Mouse (Mus musculus) c-Kit-positive CD71-positive TER-119-negative erythroid progenitor cells, embryonic 14.5 days (primary cell): ENCODE data around the gene Enah.

Experiments
- DNase-seq: peaks from one replicate; pipeline ENCODE4 v3.0.0-alpha.2; 2013; ENCODE audit warnings: low read depth

Enah gene

DNA sequence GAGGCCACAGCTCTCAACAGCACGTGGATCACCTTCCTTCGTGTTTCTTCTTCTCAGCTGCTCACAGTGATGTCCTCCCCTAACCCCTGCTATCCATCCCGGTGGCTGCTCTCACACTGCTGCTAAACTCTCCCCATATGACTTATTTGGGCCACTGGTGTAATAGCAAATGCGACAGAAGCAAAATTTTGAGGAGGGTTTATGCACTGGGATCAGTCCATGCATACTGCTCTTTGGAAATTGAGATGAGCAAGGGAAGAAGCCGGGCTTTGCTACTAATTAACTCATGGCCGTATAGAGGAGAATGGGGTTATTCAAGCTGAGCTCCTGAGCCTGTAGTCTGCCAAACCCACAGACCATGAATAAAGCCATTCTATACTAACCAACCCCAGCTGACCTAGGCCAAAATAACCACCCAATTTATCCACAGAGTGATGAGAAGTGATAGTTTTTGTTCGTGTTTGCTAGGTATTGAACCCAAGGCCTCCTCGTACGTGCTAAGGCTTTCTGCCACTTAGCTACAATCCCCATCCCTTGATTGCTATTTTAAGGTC is 7.7 kb upstream of the Enah start:
- no peak for DNase-seq

DNA sequence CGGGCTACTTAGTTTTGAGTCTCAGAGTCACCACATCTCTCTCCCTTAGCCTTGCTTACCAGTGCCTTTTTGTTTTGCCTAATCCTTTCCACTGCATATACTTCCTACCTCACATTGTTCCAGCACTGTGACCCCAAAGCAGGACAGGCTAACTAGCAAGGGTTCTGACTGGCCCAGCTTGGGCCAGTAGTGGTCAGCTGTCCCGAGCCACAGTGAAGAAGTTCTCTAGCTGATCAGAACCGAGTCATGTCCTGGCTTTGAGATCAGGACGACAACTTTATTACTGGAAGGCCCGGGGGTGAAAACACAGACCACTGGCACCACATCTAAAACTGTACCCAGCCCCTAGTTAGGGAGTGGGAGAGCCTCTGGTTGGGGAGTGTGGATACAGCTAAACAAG is 7.0 kb upstream of the Enah start:
- no peak for DNase-seq

DNA sequence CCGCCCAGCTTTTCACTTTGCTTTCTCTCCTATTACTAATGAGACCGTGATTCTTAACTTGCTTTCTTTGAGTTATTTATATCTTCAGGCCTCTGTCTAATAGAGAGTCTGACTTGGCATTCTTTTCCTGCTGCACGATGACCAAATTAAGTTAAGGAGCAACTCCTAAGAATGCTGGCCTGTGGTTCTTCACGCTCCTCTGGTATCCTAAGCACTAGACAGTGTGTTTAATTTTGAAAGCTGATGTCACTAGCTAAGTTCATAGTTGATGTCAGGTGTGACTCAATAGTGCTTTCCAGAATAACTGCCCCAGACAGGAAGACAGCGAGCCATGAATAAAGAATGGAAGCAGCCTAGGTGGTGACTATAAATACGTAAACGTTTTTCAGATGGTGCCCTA is 6.3 kb upstream of the Enah start:
- DNase-seq: no peak

DNA sequence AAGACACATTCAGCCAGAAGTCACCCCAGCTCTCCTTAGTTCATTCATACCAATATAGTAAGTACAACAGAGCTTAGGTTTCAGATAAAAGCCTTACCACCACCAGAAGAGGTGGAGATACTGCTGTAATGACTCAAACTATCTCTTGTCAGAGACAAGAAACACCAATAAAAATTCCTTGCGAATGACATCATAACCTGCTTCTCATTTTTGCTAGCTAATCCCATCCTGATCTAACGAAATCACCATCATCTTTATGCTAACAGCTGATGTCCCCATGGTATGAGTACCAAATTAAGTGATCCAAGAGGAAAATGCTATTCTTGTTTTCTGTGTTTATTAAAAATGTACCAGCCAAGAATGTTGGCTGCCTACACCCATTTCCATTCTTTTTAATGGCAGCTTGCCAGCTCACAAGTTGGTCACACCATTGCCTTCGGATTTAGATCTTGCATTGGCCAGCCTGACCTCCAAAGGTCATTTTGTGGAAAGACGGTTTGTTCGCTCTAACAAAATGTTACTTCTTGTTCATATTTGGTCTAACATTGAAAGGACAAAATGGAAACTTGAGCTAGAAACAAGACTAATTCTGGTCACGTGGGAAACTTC is 2.0 kb upstream of the Enah start:
- no peak for DNase-seq

DNA sequence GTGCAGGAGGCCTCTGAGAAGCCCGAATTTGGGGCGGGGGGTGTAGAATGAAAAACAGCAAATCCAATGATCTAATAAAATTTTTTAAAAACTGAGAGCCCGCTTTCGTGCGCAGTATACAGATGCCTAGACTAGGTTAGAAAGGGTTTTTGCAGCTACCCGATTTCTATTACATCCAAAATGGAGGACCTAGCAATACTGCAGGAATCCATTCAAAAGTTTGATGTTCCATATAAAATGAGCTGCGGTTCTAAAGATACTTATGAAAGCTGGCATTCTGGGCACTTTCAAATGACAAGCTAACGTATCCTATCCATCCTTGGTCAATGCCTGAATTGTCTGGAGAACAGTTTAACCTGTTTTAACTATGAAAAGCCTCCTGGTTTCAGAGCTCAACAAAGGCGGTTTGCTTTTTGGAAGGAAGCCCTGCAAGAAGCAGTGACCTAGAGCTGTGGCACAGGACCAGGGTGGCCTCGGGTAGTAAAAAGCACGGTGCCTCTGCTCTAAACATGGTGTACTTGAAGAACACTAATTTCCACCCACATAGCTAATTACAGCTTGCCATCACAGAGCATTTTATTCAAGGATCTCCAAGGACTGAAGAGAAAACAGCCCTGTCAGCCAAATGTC is 1.2 kb upstream of the Enah start:
- no peak for DNase-seq

- DNase-seq: no peak
Observed at GRCm38 (mm10) chr1:182019266-182019925, 394 bp downstream of the Enah start.

DNA sequence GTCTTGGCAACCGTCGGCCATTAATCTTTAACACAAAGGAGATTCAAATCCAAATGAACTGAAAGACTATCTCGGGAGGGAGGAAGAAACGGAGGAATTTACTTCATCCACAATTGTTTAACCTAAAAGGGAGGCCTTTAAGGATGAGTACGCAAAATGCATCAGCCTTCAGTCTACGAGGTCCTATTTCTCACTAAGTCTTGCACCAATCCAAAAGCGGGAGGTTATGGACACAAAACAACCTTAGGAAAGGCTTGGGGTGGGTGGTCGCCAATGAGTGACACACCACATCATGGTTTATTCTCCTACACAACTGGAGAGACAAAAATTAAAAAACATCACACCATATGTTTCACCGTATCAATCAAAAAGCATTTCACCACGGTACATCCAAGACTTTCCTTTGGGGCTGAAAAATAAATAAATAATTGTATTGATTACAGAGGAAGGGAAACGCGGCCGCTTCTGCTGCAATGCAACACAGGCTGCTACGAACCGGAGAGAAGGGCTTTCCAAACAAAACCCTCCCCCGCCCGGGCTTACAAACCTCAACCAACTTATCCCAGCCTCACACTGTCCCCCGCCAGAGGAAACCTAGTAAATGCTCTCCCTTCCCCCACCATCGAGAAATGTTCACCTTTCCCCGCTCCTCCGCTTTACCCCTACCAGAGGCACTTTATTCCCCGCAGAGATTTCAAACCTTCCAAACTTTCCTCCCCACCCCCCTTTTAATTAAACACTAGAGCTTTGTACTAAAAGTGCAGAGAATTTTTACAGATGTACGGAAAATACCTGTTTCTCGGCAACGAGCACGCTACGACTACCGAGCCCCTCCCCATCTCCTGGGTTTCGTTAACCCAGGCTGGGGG is 1.2 kb downstream of the Enah start:
- no peak for DNase-seq

- DNase-seq: no peak
Observed at GRCm38 (mm10) chr1:182005831-182006230, 14.0 kb downstream of the Enah start.

- DNase-seq: no peak
Observed at GRCm38 (mm10) chr1:181998673-181999072, 21.1 kb downstream of the Enah start.

DNA sequence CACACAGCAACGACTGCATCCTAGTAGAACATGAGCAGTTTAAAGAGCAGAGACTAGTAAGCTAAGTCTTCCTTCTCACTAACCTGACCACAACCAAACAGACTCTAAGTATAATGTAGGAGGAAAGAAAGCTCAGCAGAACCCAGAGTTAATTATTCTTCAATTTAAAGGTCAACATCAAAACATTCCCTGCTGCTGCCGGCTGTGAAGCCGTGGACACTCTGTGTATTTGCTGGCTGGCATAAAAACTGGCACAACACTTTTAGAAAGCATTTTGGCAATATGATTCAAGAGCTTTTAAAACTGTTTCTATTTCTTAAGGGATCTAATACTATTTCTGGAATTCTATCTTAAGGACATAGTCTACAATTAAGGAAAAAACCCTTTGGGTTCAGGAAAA is 22.0 kb downstream of the Enah start:
- DNase-seq: no peak

DNA sequence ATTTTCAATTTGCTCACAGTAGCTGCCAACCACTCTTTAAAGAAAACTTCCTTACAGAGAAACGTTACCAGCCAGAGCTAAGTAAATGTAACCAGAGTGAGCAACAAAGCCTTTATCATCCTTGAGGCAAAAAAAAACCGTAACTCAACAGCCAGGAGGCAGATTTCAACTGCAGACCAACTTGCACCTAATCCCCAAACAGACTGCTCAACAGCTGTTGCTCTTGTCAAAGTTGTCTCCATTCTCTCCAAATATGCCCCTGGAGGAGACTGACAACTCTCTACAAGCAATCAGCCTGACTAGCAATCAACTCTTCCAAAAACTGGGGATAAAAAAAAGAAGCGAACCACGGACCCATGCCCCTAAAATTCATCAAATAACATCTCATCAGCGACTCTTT is 26.2 kb downstream of the Enah start:
- DNase-seq: no peak

- DNase-seq: no peak
Observed at GRCm38 (mm10) chr1:181988367-181988766, 31.4 kb downstream of the Enah start.

GRCm38 (mm10) chr1:181987226-181987625 is 32.6 kb downstream of the Enah start:
- DNase-seq: no peak

DNA sequence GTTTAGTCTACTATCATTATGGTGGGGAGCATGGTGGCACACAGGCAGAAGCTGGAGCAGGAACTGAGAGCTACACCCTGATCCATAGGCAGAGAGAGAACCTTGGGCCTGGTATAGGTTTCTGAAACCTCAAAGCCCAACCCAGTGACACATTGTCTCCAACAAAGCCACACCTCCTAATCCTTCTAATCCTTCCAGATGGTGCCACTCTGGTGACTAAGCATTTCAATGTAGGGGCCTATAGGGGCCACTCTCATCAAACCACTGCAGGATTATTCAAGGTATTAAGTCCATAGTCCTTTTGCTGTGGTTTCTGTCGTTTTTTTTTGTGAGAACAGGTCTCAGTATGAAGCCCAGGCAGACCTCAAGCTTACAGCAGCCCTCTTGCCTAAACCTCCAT is 33.9 kb downstream of the Enah start:
- DNase-seq: no peak

- DNase-seq: no peak
Observed at GRCm38 (mm10) chr1:181984811-181985210, 35.0 kb downstream of the Enah start.

DNA sequence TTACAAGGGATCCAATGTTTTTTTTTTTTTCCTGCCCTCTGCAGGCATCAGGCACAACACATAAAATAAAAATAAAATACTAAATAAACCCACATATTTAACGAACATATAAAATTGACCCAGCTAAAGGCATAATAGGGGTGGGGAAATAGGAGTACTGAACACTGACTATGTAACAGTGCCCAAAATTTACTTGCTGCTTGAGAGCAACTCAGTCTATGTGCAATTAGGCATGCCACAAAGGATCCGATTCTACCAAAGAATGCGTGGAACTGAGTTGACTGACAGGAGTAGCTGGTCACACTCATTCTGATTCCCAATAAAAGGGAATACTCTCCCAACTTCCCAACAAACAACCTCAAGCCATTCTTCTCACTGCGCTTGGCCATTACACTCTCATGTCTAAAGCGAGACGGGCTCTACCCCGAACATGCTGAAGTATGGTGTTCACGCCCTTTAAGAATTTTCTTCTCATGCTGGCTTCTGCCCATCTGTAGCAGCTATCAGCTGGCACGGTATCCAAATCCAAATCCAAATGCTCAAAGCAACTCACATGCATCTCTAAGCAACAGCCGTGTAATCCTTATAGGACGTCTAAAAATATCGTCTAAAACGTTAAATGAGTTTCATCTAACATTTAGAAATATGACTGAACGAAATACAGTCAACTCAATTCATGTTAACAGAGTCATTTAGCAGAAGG is 39.6 kb downstream of the Enah start:
- no peak for DNase-seq

- DNase-seq: no peak
Observed at GRCm38 (mm10) chr1:181975510-181975909, 44.3 kb downstream of the Enah start.

- no peak for DNase-seq
Observed at GRCm38 (mm10) chr1:181974897-181975296, 44.9 kb downstream of the Enah start.

- no peak for DNase-seq
Observed at GRCm38 (mm10) chr1:181965277-181965676, 54.5 kb downstream of the Enah start.

DNA sequence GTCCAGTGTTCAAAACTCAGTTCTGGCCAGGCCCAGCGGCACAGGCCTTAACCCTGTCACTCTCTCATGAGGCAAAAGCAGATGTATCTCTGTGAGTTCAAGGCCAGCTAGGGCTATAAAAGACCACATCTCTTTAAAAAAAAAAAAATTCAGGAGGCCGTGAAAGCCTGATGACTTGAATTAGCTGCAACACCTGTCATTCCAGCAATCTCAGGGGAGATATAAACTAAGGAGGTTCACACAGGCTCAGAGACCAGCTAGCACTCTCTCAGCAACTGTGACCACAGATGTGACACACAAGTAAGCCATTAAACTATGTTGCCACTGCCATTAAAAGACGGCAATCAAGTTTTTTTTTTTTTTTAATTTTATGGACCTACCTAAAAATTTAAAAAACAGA is 56.0 kb downstream of the Enah start:
- DNase-seq: no peak

DNA sequence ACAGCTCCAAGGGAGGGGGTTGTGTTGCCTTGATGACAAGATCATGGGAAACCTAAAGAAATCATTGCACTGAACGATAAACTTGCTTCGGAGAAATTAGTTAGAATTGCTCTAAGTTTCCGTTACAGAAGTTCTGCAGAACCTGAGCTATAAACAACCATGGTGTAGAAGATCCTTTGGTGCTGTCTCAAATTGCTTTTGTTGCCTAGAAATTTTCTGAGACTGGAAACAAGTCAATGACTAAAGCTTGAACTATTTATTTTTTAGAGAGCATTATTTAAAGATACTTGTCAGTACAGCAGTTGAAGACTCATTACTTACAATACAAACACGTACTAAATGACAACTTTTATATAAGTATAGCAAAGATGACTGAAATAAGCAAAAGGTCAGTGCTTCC is 56.4 kb downstream of the Enah start:
- DNase-seq: no peak

- no peak for DNase-seq
Observed at GRCm38 (mm10) chr1:181960383-181960782, 59.4 kb downstream of the Enah start.
